Mouse (Mus musculus) olfactory bulb, adult 2 months (tissue): ENCODE data around the gene Iqcg.

Experiments
- CTCF ChIP-seq: fragments of 200-500 bp; IDR thresholded peaks from 2 replicates; pipeline ENCODE4 v1.5.1; 2012; ENCODE audit warnings: low read depth, mild to moderate bottlenecking, low read length, moderate library complexity; ENCODE audit not compliant: insufficient read depth
- POLR2A ChIP-seq: fragments of 200-500 bp; IDR thresholded peaks from 2 replicates; pipeline ENCODE4 v1.6.1; 2012; ENCODE audit warnings: mild to moderate bottlenecking, low read depth, low read length, moderate library complexity; ENCODE audit not compliant: insufficient read depth

- no peak for TF ChIP-seq CTCF
- TF ChIP-seq POLR2A: no peak
Observed at GRCm38 (mm10) chr16:33017677-33018349, 38.2 kb downstream of the Iqcg start.
